Mouse (Mus musculus) C3H10T1/2 (cell line): ENCODE measurements around the gene Nup155. TPM values are rescaled to one million over a fixed set of nuclear protein-coding genes. Genes with fewer than 3 reads are reported as not detected.

ENCODE experiments used
- polyA plus RNA-seq, 2 experiments: library from polyadenylated mRNA; unstranded; fragments of >200 nt; fragmentation: generic; extraction: Trizol; gene quantifications; one replicate each; pipeline ENCODE4 v1.2.1; 2012; ENCODE audit warnings: missing spikeins in 2 of 2

The Nup155 gene
- polyA plus RNA-seq: 1 to 10 TPM; 3.2 to 7.5 TPM

DNA sequence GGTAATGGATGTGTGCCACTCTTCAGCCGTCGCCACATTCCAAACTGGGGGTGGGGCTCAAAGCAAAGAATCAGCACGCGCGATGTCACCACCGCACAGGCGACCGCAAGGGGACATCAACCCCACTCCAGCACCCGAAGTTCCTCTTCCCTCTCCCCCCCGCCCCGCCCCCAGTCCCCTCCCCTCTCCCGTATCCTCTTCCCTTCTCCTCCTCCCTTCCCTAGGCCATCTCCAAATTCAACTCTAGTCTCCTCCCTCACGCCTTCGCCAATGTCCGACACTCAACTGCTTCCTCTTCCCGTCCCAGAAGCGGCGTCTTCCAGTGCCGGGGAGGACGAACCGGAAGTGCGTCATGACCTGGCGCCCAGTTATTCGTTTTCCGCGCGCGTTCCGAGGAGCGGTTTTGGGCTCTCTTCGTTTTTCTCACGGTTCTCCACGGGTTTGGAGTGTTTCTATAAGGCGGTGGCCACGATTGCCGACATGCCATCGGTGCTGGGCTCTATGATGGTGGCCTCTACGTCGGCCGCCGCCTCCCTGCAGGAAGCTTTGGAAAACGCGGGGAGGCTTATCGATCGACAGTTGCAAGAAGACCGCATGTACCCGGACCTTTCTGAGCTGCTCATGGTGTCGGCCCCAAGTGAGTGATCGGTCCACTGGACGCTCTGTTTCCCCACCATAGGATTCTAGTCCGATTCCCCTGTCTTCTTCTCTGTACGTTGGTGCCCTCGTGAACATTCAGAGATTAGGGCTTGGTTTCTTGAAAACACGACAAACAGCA lies at the start of gene Nup155:
Gene Nup155 (plus strand): TSS at position 308 of the 778 bp plus-strand sequence.

DNA sequence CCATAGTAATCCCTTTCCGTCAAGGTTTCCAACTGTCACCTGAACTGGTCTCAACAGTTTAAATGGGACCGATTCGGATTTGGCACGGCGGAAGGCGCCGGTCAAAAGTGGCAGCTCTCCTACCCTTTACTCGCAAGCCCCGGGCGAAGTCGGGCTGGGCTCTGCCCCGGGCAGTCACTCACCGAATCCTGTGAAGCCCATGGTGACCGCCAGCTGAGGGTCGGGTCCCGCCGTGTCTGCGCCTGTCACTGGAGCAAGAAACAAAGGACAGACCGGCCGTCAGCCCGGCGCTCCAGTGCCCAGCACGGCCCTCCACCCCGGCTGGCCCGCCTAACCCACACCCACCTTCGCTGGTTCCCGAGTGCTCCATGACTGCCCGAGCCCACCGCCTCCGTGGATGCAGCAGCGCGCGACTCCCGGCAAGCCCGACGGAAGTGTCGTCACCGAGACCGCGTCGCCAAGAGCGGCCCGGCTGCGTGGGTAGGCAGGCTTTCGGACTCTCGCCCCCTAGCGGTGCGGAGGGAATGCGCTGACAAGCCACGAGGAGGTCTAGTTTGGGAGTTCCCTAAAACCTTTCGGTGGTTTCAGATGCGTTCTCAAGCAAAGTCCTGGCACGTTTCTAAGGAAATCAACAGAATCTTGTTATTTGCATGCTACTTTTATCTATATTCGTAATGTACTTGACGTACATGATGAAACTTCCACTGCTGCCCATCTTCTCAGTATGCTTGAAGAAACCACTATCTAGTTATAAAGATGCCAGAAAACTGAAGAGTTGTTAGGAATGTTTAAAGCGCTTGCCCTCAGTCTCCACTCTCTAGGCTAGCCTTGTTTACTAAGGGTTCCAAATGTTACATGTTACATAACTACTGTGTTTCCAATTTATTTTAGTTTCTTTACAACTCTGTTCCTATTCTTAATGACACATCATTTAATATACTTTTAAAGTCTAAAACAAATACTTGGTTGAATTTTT lies 10.0 kb upstream of the Nup155 start, which contains the start of gene Wdr70:
Gene Wdr70 (minus strand): TSS at position 436 of the 976 bp plus-strand sequence.

DNA sequence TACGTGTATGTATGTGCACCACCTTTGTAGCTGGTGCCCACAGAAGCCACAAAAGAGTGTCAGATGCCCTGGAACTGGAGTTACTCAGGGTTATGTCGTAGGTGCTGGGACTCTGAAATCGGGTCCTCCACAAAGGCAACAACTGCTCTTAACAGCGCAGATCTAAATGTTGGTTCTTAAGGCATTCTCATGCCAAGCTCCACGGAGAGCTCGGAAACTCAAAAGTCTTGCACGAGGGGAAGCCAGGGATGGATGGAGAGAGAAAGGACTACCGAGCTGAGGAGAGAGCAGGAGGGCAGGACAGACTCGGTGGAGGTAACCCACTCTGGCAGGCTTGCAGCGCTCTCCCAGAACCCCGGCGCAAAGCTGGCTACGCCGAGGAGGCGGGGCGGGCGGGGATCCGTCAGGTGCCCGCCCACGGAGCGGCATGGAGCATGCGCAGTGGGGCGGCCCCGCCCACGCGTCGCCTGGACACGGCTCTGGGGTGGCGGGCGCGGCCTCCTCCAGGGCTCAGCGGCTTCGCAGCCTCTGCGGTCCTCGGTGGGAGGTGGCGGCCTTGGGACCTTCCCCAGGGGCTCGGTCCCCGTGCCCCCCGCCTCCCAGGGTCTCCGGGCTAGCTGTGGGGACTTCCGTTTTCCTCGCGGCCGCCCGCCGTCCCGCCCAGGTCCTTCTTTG lies 59.7 kb downstream of the Nup155 start, which contains the start of gene Cplane1:
Gene Cplane1 (plus strand): TSS at position 516 of the 675 bp plus-strand sequence.

Other genes starting within 250 kb of the Nup155 start
- 10 to 100 TPM; 16.4 to 51.2 TPM for gene Wdr70, start 10.1 kb upstream of the Nup155 start, polyA plus RNA-seq
- 1 to 10 TPM in 1 of 2 experiments, under 1 TPM in 1; 0.85 to 7.6 TPM for gene Cplane1, start 59.8 kb downstream of the Nup155 start, polyA plus RNA-seq